Mouse (Mus musculus) erythroblast, embryonic 14.5 days (primary cell): Measurements from ENCODE around the gene Itgb7. TPM values are rescaled to one million over a fixed set of nuclear protein-coding genes. Genes with fewer than 3 reads are reported as not detected.

Source experiments
- H3K27me3 ChIP-seq: 2 replicates; pipeline ENCODE4 v1.6.1; 2012; ENCODE audit warnings: inconsistent platforms; ENCODE audit not compliant: control insufficient read depth
- H3K36me3 ChIP-seq: 2 replicates; pipeline ENCODE4 v1.6.1; 2012; ENCODE audit warnings: mild to moderate bottlenecking, inconsistent platforms; ENCODE audit not compliant: control insufficient read depth
- H3K4me1 ChIP-seq: 2 replicates; pipeline ENCODE4 v1.6.1; 2012; ENCODE audit warnings: inconsistent platforms; ENCODE audit not compliant: control insufficient read depth
- H3K4me3 ChIP-seq: replicated peaks from 2 replicates; pipeline ENCODE3; 2012; ENCODE audit warnings: moderate library complexity, mild to moderate bottlenecking, inconsistent platforms
- H3K9me3 ChIP-seq: 2 replicates; pipeline ENCODE4 v1.6.1; 2012; ENCODE audit warnings: low read length, inconsistent platforms, mixed read lengths; ENCODE audit not compliant: control insufficient read depth
- GATA1 ChIP-seq: IDR thresholded peaks from 2 replicates; pipeline ENCODE4 v1.6.1; 2012; ENCODE audit warnings: low read length, inconsistent platforms, mixed read lengths
- TAL1 ChIP-seq: IDR thresholded peaks from 3 replicates; pipeline ENCODE4 v1.6.1; 2012; ENCODE audit warnings: low read length, inconsistent platforms, mixed read lengths
- polyA plus RNA-seq: library from polyadenylated mRNA; stranded (reverse); fragments of >175 nt; gene quantifications from 2 replicates; pipeline ENCODE4 v1.2.3, GENCODE M21; 2012

Gene Itgb7
- polyA plus RNA-seq, 1 experiment, result 1.4 TPM

DNA sequence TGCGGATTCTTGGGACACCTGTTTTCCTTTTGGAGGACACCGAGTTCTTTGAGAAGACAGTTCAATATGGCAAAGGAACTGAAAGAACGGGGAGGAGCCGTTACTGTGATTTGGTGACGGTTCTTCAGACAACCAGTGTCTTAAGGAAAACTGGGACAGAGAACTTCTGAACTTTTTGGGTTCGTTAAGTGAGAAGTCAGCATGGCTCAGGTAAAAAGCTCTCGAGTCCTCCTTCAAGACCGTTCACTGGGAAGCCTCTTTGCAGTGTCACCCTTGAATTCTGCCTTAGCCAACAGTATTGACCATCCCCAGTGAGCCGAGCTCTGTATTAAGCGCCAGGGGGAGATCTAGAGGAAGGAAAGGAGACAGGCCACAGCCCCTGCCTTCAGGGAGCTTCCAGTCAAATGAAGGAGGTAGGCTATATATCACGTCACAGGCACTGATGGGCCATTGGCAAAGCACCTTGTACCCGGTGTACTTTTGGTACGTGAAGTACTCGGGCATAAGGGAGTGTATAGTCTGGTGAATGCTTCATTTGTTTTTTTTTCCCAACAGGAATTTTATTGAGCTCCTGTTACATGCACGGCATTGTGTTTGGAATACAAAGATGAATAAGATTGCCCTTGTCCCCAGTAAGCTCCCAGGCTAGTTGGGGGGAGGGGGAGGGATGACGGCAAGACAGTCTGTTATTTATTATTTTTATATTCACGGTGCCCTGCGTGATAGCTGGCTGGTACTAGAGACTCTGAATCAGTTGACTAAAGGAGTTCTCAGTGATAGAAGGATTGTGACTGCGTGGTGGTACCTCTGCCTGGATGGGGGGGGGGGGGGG lies 26.9 kb downstream of the Itgb7 start, which contains the start of gene Csad:
Gene Csad (minus strand): TSS at position 51 of the 832 bp plus-strand sequence.
- H3K27me3 ChIP-seq, result no peaks in the 10 kb centered on the region
- TF ChIP-seq GATA1, result no peak
- TF ChIP-seq TAL1, result no peak
- peaks cover 33% of the 10 kb centered on the region for H3K4me1 ChIP-seq
- H3K9me3 ChIP-seq, result no peaks in the 10 kb centered on the region
- H3K4me3 ChIP-seq, result peak within 1 kb of the TSS; percentile 90
- peaks cover 53% of the 10 kb centered on the region for H3K36me3 ChIP-seq

DNA sequence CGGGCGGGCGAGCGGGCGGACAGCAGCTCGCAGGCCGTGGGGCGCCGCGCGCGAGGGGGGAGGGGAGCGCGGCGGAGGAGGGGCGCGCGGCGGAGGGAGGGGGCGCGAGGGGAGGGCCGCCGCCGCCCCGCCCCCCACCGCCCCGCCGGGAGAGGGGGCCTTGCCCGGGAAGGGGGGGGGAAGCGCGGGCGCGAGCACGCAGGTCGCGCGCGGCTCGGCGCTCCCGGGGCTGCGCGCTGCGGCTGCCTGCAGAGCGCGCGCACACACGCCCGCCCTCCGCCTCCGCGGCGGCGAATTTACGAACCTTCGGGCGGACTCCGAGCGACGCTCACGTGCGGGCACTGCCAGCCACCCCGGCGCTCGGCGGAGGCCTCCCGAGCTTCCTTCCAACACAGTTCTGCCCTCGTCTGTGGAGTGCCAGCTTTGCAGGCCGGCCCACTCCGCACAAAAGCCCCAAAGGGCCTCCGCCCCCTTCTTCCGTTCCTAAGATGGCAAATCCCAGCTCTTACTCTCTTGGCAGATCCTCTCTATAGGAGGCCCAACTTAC lies 27.8 kb downstream of the Itgb7 start:
- H3K9me3 ChIP-seq, result no peaks in the 10 kb centered on the region
- TF ChIP-seq GATA1 (no peak), TAL1 (no peak)
- H3K4me3 ChIP-seq, result peak overlapping the region; percentile 90
- H3K36me3 ChIP-seq, result peaks cover 43% of the 10 kb centered on the region
- H3K4me1 ChIP-seq, result peaks cover 37% of the 10 kb centered on the region
- no peaks in the 10 kb centered on the region for H3K27me3 ChIP-seq

DNA sequence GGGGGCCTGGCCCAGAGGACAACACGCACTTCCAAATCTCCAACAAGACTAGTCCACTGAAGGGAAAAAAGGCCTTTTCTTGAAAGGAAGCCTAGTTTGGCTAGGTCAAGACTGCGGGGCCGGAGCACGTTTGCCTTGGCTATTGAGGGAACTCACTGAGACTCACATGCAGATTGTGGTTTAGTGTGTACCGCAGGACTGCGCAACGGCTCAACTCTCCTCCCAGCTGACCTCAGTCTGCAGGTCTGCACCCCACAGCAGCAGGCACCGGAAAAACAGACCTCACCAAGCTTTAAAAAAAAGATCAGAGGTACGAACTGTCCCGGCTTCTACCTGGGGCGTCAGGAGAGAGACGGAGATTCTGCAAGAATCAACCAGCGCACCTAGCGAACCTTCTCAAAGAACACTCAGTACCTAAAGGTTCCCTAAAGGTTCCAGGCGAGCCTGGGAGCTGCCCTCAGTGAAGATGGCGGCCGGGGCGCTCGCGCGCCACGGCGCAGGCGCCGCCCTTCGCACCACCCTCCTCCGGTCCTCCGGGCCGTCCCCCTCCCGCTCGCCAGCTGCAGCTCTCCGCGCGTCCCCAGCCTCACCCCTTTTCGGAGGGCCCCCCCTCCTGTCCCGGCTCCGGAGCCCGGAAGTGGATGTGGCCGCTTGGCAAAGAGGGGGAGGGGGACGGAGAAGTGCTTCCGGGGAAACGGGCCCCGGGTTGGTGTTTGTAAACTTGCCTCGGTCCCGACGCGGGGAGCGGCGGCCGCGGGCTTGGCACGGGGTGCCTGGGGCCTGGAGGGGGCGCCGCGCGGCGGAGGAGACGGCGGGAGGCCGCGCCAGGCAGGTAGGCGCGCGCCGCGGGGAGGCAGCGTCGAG lies 28.5 kb downstream of the Itgb7 start, which contains the start of gene Zfp740:
Gene Zfp740 (plus strand): TSS at position 279 of the 864 bp plus-strand sequence.
- peaks cover 36% of the 10 kb centered on the region for H3K36me3 ChIP-seq
- H3K27me3 ChIP-seq, result no peaks in the 10 kb centered on the region
- H3K4me1 ChIP-seq, result peaks cover 38% of the 10 kb centered on the region
- peak within 1 kb of the TSS; percentile 90 for H3K4me3 ChIP-seq
- H3K9me3 ChIP-seq, result no peaks in the 10 kb centered on the region
- no peak for TF ChIP-seq TAL1
- TF ChIP-seq GATA1, result no peak

DNA sequence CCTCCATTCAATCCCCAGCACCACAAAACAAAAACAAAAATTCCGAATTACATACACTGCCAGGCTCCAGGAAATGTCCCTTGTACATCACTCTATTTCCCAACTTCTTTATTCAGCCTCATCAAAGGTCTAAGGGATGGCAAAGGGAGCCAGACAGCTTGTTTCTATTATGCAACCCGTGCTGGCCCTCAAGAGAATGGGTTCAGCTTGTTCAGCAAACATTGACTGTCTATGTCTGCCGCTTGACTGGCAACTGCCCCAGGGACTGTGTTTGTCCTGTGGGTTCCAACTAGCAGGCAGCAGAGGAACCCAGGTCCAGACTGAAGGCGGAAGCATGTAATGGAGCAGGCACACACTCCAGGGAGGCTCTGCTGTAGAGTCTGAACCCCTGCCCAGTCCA lies 32.9 kb downstream of the Itgb7 start:
- TF ChIP-seq TAL1 (no peak), GATA1 (no peak)
- H3K27me3 ChIP-seq, result no peaks in the 10 kb centered on the region
- H3K36me3 ChIP-seq, result no peaks in the 10 kb centered on the region
- H3K4me1 ChIP-seq, result peaks cover 17% of the 10 kb centered on the region
- H3K9me3 ChIP-seq, result no peaks in the 10 kb centered on the region
- no peak overlapping the region for H3K4me3 ChIP-seq

DNA sequence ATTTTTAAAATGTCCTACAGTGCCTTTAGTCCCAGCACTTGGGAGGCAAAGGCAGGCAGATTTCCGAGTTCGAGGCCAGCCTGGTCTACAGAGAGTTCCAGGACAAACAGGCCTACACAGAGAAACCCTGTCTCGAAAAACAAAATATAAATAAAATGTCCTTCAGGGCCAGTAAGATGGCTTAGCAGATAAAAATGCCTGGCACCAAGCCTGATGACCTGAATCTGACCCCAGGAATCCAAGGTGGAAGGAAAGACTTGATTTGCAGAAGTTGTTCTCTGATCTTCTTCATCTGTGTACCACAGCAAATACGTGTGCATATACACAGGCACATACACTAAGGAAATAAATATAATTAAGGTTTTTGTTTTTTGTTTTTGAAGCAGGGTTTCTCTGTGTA lies 36.4 kb downstream of the Itgb7 start:
- H3K4me3 ChIP-seq, result no peak overlapping the region
- no peaks in the 10 kb centered on the region for H3K9me3 ChIP-seq
- no peaks in the 10 kb centered on the region for H3K36me3 ChIP-seq
- no peaks in the 10 kb centered on the region for H3K27me3 ChIP-seq
- TF ChIP-seq TAL1 (no peak), GATA1 (no peak)
- peaks cover 7% of the 10 kb centered on the region for H3K4me1 ChIP-seq

DNA sequence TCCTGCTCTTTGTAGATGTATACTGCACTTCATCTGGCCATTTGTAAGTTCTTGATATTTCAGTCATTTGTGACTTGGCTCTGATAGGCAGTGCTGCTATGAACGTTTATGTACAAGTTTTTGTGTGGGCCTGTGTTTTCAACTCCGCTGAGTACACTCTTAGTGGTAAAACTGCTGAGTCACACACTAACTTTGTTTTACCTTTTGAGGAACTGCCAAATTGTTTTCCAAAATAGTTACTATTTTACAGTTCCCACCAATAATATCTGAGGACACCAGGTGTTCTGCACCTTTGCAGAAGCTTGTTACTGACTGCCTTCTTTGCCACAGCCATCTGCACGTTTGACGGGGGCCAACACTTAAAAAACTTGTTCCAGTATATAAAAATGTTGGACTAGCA lies 37.3 kb downstream of the Itgb7 start:
- no peak for TF ChIP-seq GATA1
- TF ChIP-seq TAL1, result no peak
- no peaks in the 10 kb centered on the region for H3K27me3 ChIP-seq
- H3K36me3 ChIP-seq, result no peaks in the 10 kb centered on the region
- H3K9me3 ChIP-seq, result no peaks in the 10 kb centered on the region
- H3K4me1 ChIP-seq, result peaks cover 7% of the 10 kb centered on the region
- H3K4me3 ChIP-seq, result no peak overlapping the region

DNA sequence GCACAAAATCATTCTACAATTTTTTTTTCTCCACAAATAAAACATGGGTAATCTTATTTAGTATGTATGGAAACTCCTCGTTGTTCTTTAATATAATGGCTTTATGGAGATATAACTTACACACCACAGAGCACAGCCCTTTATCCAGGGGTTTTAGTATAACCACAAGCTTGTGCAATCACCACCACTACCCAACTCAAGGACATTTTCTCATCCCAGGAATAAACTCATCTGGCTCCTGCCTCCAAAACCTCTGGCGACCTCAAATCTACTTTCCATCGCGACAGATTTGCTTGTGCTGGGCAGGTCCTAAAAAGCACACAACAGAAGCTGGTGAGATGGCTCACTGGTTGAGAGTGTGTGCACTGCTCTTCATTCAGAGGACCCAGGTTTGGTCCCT lies 38.1 kb downstream of the Itgb7 start:
- Histone ChIP-seq H3K9me3 (no peaks in the 10 kb centered on the region), H3K27me3 (no peaks in the 10 kb centered on the region), H3K36me3 (no peaks in the 10 kb centered on the region), H3K4me1 (peaks cover 6% of the 10 kb centered on the region), H3K4me3 (no peak overlapping the region)
- no peak for TF ChIP-seq GATA1

DNA sequence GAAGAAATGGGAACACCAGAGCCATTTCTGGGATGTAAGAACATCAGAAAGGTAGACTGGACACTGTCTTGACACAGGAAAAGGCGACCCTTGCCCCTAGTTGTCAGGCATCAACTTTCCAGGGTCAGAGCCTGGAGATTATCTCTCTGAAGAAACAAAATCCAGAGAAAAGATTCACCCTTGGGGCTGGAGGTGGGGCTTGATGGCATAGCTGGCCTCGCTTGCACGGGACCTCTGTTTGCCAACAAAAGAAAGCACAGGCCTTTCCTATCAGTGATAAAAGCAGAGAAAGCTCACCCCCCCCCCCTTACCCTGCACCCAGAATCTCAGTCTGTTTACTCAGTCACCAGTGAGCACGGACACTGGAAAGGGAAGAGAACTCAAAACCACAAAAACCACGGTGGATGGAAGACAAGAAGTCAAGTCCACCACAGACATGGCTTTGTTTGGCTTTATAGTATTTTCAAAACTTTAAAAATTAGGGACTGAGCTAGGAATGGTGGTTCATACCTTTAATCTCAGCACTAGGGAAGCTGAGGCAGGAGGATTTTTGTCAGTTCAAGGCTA lies 38.8 kb downstream of the Itgb7 start:
- no peaks in the 10 kb centered on the region for H3K36me3 ChIP-seq
- H3K27me3 ChIP-seq, result no peaks in the 10 kb centered on the region
- TF ChIP-seq GATA1, result no peak
- TF ChIP-seq TAL1, result no peak
- no peaks in the 10 kb centered on the region for H3K9me3 ChIP-seq
- H3K4me1 ChIP-seq, result peaks cover 9% of the 10 kb centered on the region
- no peak overlapping the region for H3K4me3 ChIP-seq
